Mouse (Mus musculus): ENCODE measurements around the gene Mrc1.

- no peak for TF ChIP-seq USF2 (IDR thresholded peaks at IDR 0.05; ENCODE audit: borderline replicate concordance in 1 of 2, insufficient read depth in 1 of 2, low read depth in 1 of 2, low read length in 2 of 2)
- TF ChIP-seq POLR2A (IDR thresholded peaks at IDR 0.05; ENCODE audit: control insufficient read depth in 1 of 2, insufficient read depth in 1 of 2, low read depth in 1 of 2, low read length in 2 of 2, poor library complexity in 1 of 2): no peak
- TF ChIP-seq ZC3H11A (IDR thresholded peaks at IDR 0.05; ENCODE audit: low read depth, low read length): no peak
These were observed 17.6 kb upstream of the Mrc1 start for GRCm38 (mm10) chr2:14211606-14212005.

All from MEL (cell line).